Mouse (Mus musculus) myocyte (in vitro differentiated cells): ENCODE measurements at regions not wholly inside any gene's neighbourhood (a gene's known extent, or its start where the extent isn't known, plus 50 kb on each side); places are given as distances from the start of the nearest gene placed in this dataset.

Source experiments
- H3K27me3 ChIP-seq: one replicate; pipeline ENCODE4 v1.6.1; 2011; ENCODE audit not compliant: control insufficient read depth, insufficient read depth, insufficient read length
- H3K36me3 ChIP-seq: one replicate; pipeline ENCODE4 v1.6.1; 2011; ENCODE audit not compliant: control insufficient read depth, insufficient read depth
- H3K4me2 ChIP-seq: one replicate; pipeline ENCODE4 v1.6.1; 2011; ENCODE audit warnings: low read depth, control low read depth
- H3K4me3 ChIP-seq: one replicate; pipeline ENCODE4 v1.5.1; 2011; ENCODE audit warnings: mild to moderate bottlenecking, control low read depth, moderate library complexity
- H3K79me2 ChIP-seq: one replicate; pipeline ENCODE4 v1.6.1; 2011; ENCODE audit not compliant: control insufficient read depth, insufficient read depth
- H3ac ChIP-seq: one replicate; pipeline ENCODE4 v1.6.1; 2011; ENCODE audit not compliant: control insufficient read depth, insufficient read length
- CEBPB ChIP-seq: IDR thresholded peaks from 2 replicates; pipeline ENCODE4 v1.6.1; 2011; ENCODE audit warnings: mild to moderate bottlenecking, moderate library complexity; ENCODE audit not compliant: poor library complexity, insufficient read depth, severe bottlenecking
- E2F4 ChIP-seq: IDR thresholded peaks from one replicate; pipeline ENCODE4 v1.6.1; 2011; ENCODE audit warnings: mild to moderate bottlenecking, control low read depth, moderate library complexity; ENCODE audit not compliant: insufficient read depth
- MAX ChIP-seq: IDR thresholded peaks from one replicate; pipeline ENCODE4 v1.6.1; 2011; ENCODE audit warnings: low read depth, mild to moderate bottlenecking, control low read depth
- MYOD1 ChIP-seq, 3 experiments: IDR thresholded peaks; one replicate each; pipeline ENCODE4 v1.6.1; 2011; ENCODE audit warnings: control low read depth in 2 of 3, low read depth in 2 of 3, mild to moderate bottlenecking in 2 of 3, moderate library complexity in 1 of 3; ENCODE audit not compliant: insufficient read length in 2 of 3, control insufficient read depth in 1 of 3
- MYOG ChIP-seq, 3 experiments: IDR thresholded peaks; one replicate each; pipeline ENCODE4 v1.6.1; 2011; ENCODE audit warnings: control low read depth in 2 of 3, low read depth in 2 of 3, mild to moderate bottlenecking in 2 of 3; ENCODE audit not compliant: insufficient read length in 2 of 3, control insufficient read depth in 1 of 3, insufficient read depth in 1 of 3
- POLR2A ChIP-seq: IDR thresholded peaks from one replicate; pipeline ENCODE4 v1.6.1; 2011; ENCODE audit warnings: low read depth, mild to moderate bottlenecking, control low read depth, moderate library complexity; ENCODE audit not compliant: insufficient read length
- POLR2AphosphoS2 ChIP-seq: IDR thresholded peaks from one replicate; pipeline ENCODE4 v1.6.1; 2011; ENCODE audit warnings: low read depth, control low read depth; ENCODE audit not compliant: insufficient read length
- REST ChIP-seq: IDR thresholded peaks from one replicate; pipeline ENCODE4 v1.6.1; 2011; ENCODE audit warnings: mild to moderate bottlenecking, control low read depth, moderate library complexity; ENCODE audit not compliant: insufficient read depth, insufficient read length
- SRF ChIP-seq: IDR thresholded peaks from one replicate; pipeline ENCODE4 v1.6.1; 2011; ENCODE audit warnings: low read depth; ENCODE audit not compliant: control insufficient read depth, insufficient read length
- TCF12 ChIP-seq: IDR thresholded peaks from one replicate; pipeline ENCODE4 v1.6.1; 2011; ENCODE audit warnings: mild to moderate bottlenecking, control low read depth; ENCODE audit not compliant: poor library complexity, insufficient read depth, severe bottlenecking
- TCF3 ChIP-seq: IDR thresholded peaks from one replicate; pipeline ENCODE4 v1.6.1; 2011; ENCODE audit warnings: low read depth, control low read depth; ENCODE audit not compliant: insufficient read length
- USF1 ChIP-seq: IDR thresholded peaks from one replicate; pipeline ENCODE4 v1.6.1; 2011; ENCODE audit warnings: low read depth, mild to moderate bottlenecking, control low read depth, moderate library complexity

GRCm38 (mm10) chr13:69426117-69426516 is 107.4 kb upstream of the Nsun2 start:
- no peak overlapping the region for H3K4me2 ChIP-seq
- H3K79me2 ChIP-seq, result no peaks in the 10 kb centered on the region
- H3K4me3 ChIP-seq, result no peak overlapping the region
- no peaks in the 10 kb centered on the region for H3K36me3 ChIP-seq
- TF ChIP-seq E2F4, result no peak
- no peak for TF ChIP-seq POLR2A
- no peak for TF ChIP-seq REST
- no peak for TF ChIP-seq CEBPB
- no peak for TF ChIP-seq MYOG (IDR thresholded peaks at IDR 0.05; ENCODE audit: control insufficient read depth in 1 of 3, insufficient read depth in 1 of 3, insufficient read length in 2 of 3, low read depth in 2 of 3)
- no peak for TF ChIP-seq POLR2AphosphoS2
- TF ChIP-seq USF1, result no peak
- TF ChIP-seq SRF, result no peak
- no peak for TF ChIP-seq TCF12
- TF ChIP-seq MYOD1 (IDR thresholded peaks at IDR 0.05; ENCODE audit: control insufficient read depth in 1 of 3, insufficient read length in 2 of 3, low read depth in 2 of 3), result no peak
- no peak for TF ChIP-seq TCF3
- TF ChIP-seq MAX, result no peak
- no peaks in the 10 kb centered on the region for H3K27me3 ChIP-seq
- no peak overlapping the region for H3ac ChIP-seq

- no peak overlapping the region for H3K4me3 ChIP-seq
Measured at GRCm38 (mm10) chr13:69429596-69429995, 104.0 kb upstream of the Nsun2 start.

GRCm38 (mm10) chr13:69433461-69434323 is 99.9 kb upstream of the Nsun2 start:
- TF ChIP-seq POLR2AphosphoS2 (no peak), CEBPB (no peak), USF1 (no peak), MAX (no peak), E2F4 (no peak), REST (no peak), MYOG (IDR thresholded peaks at IDR 0.05; ENCODE audit: control insufficient read depth in 1 of 3, insufficient read depth in 1 of 3, insufficient read length in 2 of 3, low read depth in 2 of 3) (no peak), MYOD1 (IDR thresholded peaks at IDR 0.05; ENCODE audit: control insufficient read depth in 1 of 3, insufficient read length in 2 of 3, low read depth in 2 of 3) (no peak), SRF (no peak), POLR2A (no peak), TCF3 (no peak), TCF12 (no peak)
- H3K27me3 ChIP-seq, result no peaks in the 10 kb centered on the region

More at GRCm38 (mm10) chr13:69429596-69429995, 104.0 kb upstream of the Nsun2 start:
- H3K79me2 ChIP-seq, result no peaks in the 10 kb centered on the region
- H3K36me3 ChIP-seq, result no peaks in the 10 kb centered on the region
- H3K4me2 ChIP-seq, result no peak overlapping the region
- no peak overlapping the region for H3ac ChIP-seq
- no peaks in the 10 kb centered on the region for H3K27me3 ChIP-seq
- TF ChIP-seq TCF3 (no peak), USF1 (no peak), POLR2AphosphoS2 (no peak), E2F4 (no peak), SRF (no peak), CEBPB (no peak), MAX (no peak), TCF12 (no peak), MYOD1 (IDR thresholded peaks at IDR 0.05; ENCODE audit: control insufficient read depth in 1 of 3, insufficient read length in 2 of 3, low read depth in 2 of 3) (no peak)

GRCm38 (mm10) chr13:69439486-69439885 is 94.1 kb upstream of the Nsun2 start:
- Histone ChIP-seq H3K79me2 (no peaks in the 10 kb centered on the region), H3K4me2 (no peak overlapping the region), H3ac (no peak overlapping the region), H3K4me3 (no peak overlapping the region), H3K27me3 (no peaks in the 10 kb centered on the region), H3K36me3 (no peaks in the 10 kb centered on the region)
- TF ChIP-seq CEBPB (no peak), USF1 (no peak), POLR2AphosphoS2 (no peak)

More at GRCm38 (mm10) chr13:69433461-69434323, 99.9 kb upstream of the Nsun2 start:
- Histone ChIP-seq H3ac (no peak overlapping the region), H3K36me3 (no peaks in the 10 kb centered on the region), H3K4me2 (no peak overlapping the region), H3K79me2 (no peaks in the 10 kb centered on the region), H3K4me3 (no peak overlapping the region)

- no peaks in the 10 kb centered on the region for H3K27me3 ChIP-seq
- no peak overlapping the region for H3K4me3 ChIP-seq
- H3K4me2 ChIP-seq, result no peak overlapping the region
- H3K79me2 ChIP-seq, result no peaks in the 10 kb centered on the region
- TF ChIP-seq USF1 (no peak), E2F4 (no peak), POLR2A (no peak)
- H3ac ChIP-seq, result no peak overlapping the region
- no peaks in the 10 kb centered on the region for H3K36me3 ChIP-seq
Measured at GRCm38 (mm10) chr13:69441798-69442197, 91.7 kb upstream of the Nsun2 start.
